Mouse (Mus musculus) cerebellum, adult 8-10 months (tissue): ENCODE data around the gene Tfb2m.

ENCODE experiments used
- DNase-seq: peaks from one replicate; pipeline ENCODE4 v3.0.0; 2022

The Tfb2m gene

GRCm38 (mm10) chr1:179545768-179546550, at the start of gene Tfb2m, which contains the start of gene Cnst:
TSS of gene Tfb2m (minus strand) at chr1:179546267.
TSS of gene Cnst (plus strand) at chr1:179546370.
- DNase-seq: peak; percentile 99

- DNase-seq: no peak
These were observed 46.9 kb upstream of the Tfb2m start for GRCm38 (mm10) chr1:179592972-179593371.

- no peak for DNase-seq
These were observed 46.1 kb upstream of the Tfb2m start for GRCm38 (mm10) chr1:179592143-179592542.

- peak; percentile 46 for DNase-seq
These were observed 45.6 kb upstream of the Tfb2m start for GRCm38 (mm10) chr1:179591639-179592038.

GRCm38 (mm10) chr1:179588230-179588629, 42.2 kb upstream of the Tfb2m start:
- peak; percentile 71 for DNase-seq

GRCm38 (mm10) chr1:179586430-179587095, 40.5 kb upstream of the Tfb2m start:
- no peak for DNase-seq

GRCm38 (mm10) chr1:179585646-179586045, 39.6 kb upstream of the Tfb2m start:
- DNase-seq: no peak

- no peak for DNase-seq
These were observed 38.2 kb upstream of the Tfb2m start for GRCm38 (mm10) chr1:179584220-179584619.

- DNase-seq: no peak
These were observed 37.0 kb upstream of the Tfb2m start for GRCm38 (mm10) chr1:179583090-179583489.

- DNase-seq: no peak
These were observed 36.0 kb upstream of the Tfb2m start for GRCm38 (mm10) chr1:179582021-179582433.

GRCm38 (mm10) chr1:179581422-179581821, 35.4 kb upstream of the Tfb2m start:
- DNase-seq: no peak

- DNase-seq: no peak
These were observed 34.1 kb upstream of the Tfb2m start for GRCm38 (mm10) chr1:179580200-179580599.

- DNase-seq: no peak
These were observed 32.6 kb upstream of the Tfb2m start for GRCm38 (mm10) chr1:179578625-179579024.

- no peak for DNase-seq
These were observed 27.7 kb upstream of the Tfb2m start for GRCm38 (mm10) chr1:179573650-179574206.

GRCm38 (mm10) chr1:179571686-179572085, 25.6 kb upstream of the Tfb2m start:
- no peak for DNase-seq

- no peak for DNase-seq
These were observed 24.4 kb upstream of the Tfb2m start for GRCm38 (mm10) chr1:179570482-179570881.

- no peak for DNase-seq
These were observed 22.8 kb upstream of the Tfb2m start for GRCm38 (mm10) chr1:179568690-179569398.

GRCm38 (mm10) chr1:179567558-179567957, 21.5 kb upstream of the Tfb2m start:
- no peak for DNase-seq

- no peak for DNase-seq
These were observed 17.9 kb upstream of the Tfb2m start for GRCm38 (mm10) chr1:179563926-179564325.

- DNase-seq: no peak
These were observed 17.1 kb upstream of the Tfb2m start for GRCm38 (mm10) chr1:179563211-179563610.

GRCm38 (mm10) chr1:179560845-179561430, 14.9 kb upstream of the Tfb2m start:
- no peak for DNase-seq

- no peak for DNase-seq
These were observed 13.6 kb upstream of the Tfb2m start for GRCm38 (mm10) chr1:179559446-179560194.
